Mouse (Mus musculus): Measurements from ENCODE around the gene Plpp1. TPM values are rescaled to one million over a fixed set of nuclear protein-coding genes. Genes with fewer than 3 reads are reported as not detected.
A peak's percentile ranks its signal among the peaks of the same experiment; 100 is the strongest.

Plpp1 gene
- polyA plus RNA-seq, 1 experiment from 2014 or later = 94.8 TPM

GRCm38 (mm10) chr13:112805529-112805928 is 4.9 kb downstream of the Plpp1 start:
- no peak overlapping the region for H3K4me2 ChIP-seq
- peaks cover 20% of the 10 kb centered on the region for H3K36me3 ChIP-seq
- WGBS = 96% methylated on average over 3 of the region's 3 CpGs
- no peak overlapping the region for H3K4me3 ChIP-seq (replicated peaks)
- no peak for ATAC-seq (replicated peaks; ENCODE audit: low FRiP score)
- H3K9ac ChIP-seq = no peak overlapping the region
- no peak overlapping the region for H3K27ac ChIP-seq
- no peaks in the 10 kb centered on the region for H3K9me3 ChIP-seq (replicated peaks)
- peaks cover 15% of the 10 kb centered on the region for H3K4me1 ChIP-seq
- H3K27me3 ChIP-seq = no peaks in the 10 kb centered on the region

GRCm38 (mm10) chr13:112807936-112808667 is 7.5 kb downstream of the Plpp1 start:
- no peaks in the 10 kb centered on the region for H3K9me3 ChIP-seq (replicated peaks)

GRCm38 (mm10) chr13:112809504-112810247 is 9.1 kb downstream of the Plpp1 start:
- Histone ChIP-seq H3K4me2 (no peak overlapping the region), H3K4me3 (replicated peaks) (no peak overlapping the region), H3K9me3 (replicated peaks) (no peaks in the 10 kb centered on the region), H3K4me1 (peaks cover 25% of the 10 kb centered on the region), H3K27me3 (no peaks in the 10 kb centered on the region), H3K27ac (peak overlapping the region; percentile 14; the same call in 1 of the 2 replicates), H3K9ac (no peak overlapping the region), H3K36me3 (peaks cover 20% of the 10 kb centered on the region)
- 58% methylated on average over 7 of the region's 7 CpGs for WGBS
- ATAC-seq (replicated peaks; ENCODE audit: low FRiP score) = no peak

More at GRCm38 (mm10) chr13:112807936-112808667, 7.5 kb downstream of the Plpp1 start:
- no peaks in the 10 kb centered on the region for H3K27me3 ChIP-seq
- H3K4me3 ChIP-seq (replicated peaks) = no peak overlapping the region
- no peak overlapping the region for H3K27ac ChIP-seq
- H3K9ac ChIP-seq = no peak overlapping the region
- no peak for ATAC-seq (replicated peaks; ENCODE audit: low FRiP score)
- peaks cover 25% of the 10 kb centered on the region for H3K4me1 ChIP-seq
- H3K36me3 ChIP-seq = peaks cover 20% of the 10 kb centered on the region
- 84% methylated on average over 10 of the region's 10 CpGs for WGBS
- no peak overlapping the region for H3K4me2 ChIP-seq

GRCm38 (mm10) chr13:112810248-112810645 is 9.7 kb downstream of the Plpp1 start:
- Histone ChIP-seq H3K27ac (no peak overlapping the region), H3K9me3 (replicated peaks) (no peaks in the 10 kb centered on the region), H3K9ac (no peak overlapping the region), H3K4me3 (replicated peaks) (no peak overlapping the region), H3K36me3 (peaks cover 20% of the 10 kb centered on the region), H3K27me3 (no peaks in the 10 kb centered on the region), H3K4me2 (no peak overlapping the region), H3K4me1 (peaks cover 25% of the 10 kb centered on the region)
- ATAC-seq (replicated peaks; ENCODE audit: low FRiP score) = 0 out of 2 replicates have a peak, but pooled peaks have one; percentile 15
- WGBS = 45% methylated on average over 4 of the region's 4 CpGs

- Histone ChIP-seq H3K36me3 (peaks cover 17% of the 10 kb centered on the region), H3K27ac (no peak overlapping the region), H3K4me3 (replicated peaks) (no peak overlapping the region), H3K27me3 (no peaks in the 10 kb centered on the region), H3K4me1 (peaks cover 25% of the 10 kb centered on the region), H3K9ac (no peak overlapping the region), H3K4me2 (no peak overlapping the region), H3K9me3 (replicated peaks) (no peaks in the 10 kb centered on the region)
- ATAC-seq (replicated peaks; ENCODE audit: low FRiP score) = no peak
- 45% methylated on average over 9 of the region's 9 CpGs for WGBS
Measured at GRCm38 (mm10) chr13:112810751-112811150, 10.2 kb downstream of the Plpp1 start.

GRCm38 (mm10) chr13:112811708-112812403 is 11.3 kb downstream of the Plpp1 start:
- Histone ChIP-seq H3K4me2 (no peak overlapping the region), H3K4me3 (replicated peaks) (no peak overlapping the region), H3K27ac (no peak overlapping the region), H3K9ac (no peak overlapping the region), H3K36me3 (peaks cover 6% of the 10 kb centered on the region; the same call in 1 of the 2 replicates), H3K4me1 (peaks cover 25% of the 10 kb centered on the region), H3K9me3 (replicated peaks) (no peaks in the 10 kb centered on the region), H3K27me3 (no peaks in the 10 kb centered on the region)
- ATAC-seq (replicated peaks; ENCODE audit: low FRiP score) = no peak
- WGBS = 80% methylated on average over 8 of the region's 8 CpGs

GRCm38 (mm10) chr13:112815996-112816395 is 15.4 kb downstream of the Plpp1 start:
- WGBS = 92% methylated on average over 3 of the region's 3 CpGs
- no peak for ATAC-seq (replicated peaks; ENCODE audit: low FRiP score)
- Histone ChIP-seq H3K9ac (no peak overlapping the region), H3K9me3 (replicated peaks) (no peaks in the 10 kb centered on the region), H3K36me3 (no peaks in the 10 kb centered on the region), H3K4me1 (peaks cover 9% of the 10 kb centered on the region), H3K4me2 (no peak overlapping the region), H3K27ac (no peak overlapping the region), H3K27me3 (no peaks in the 10 kb centered on the region), H3K4me3 (replicated peaks) (no peak overlapping the region)

- 81% methylated on average over 3 of the region's 3 CpGs for WGBS
Measured at GRCm38 (mm10) chr13:112818125-112818524, 17.5 kb downstream of the Plpp1 start.

GRCm38 (mm10) chr13:112822413-112822812 is 21.8 kb downstream of the Plpp1 start:
- 72% methylated on average over 3 of the region's 3 CpGs for WGBS
- Histone ChIP-seq H3K4me2 (no peak overlapping the region), H3K4me1 (peaks cover 3% of the 10 kb centered on the region; the same call in 1 of the 2 replicates), H3K36me3 (no peaks in the 10 kb centered on the region), H3K4me3 (replicated peaks) (no peak overlapping the region), H3K9me3 (replicated peaks) (no peaks in the 10 kb centered on the region), H3K27ac (no peak overlapping the region), H3K27me3 (no peaks in the 10 kb centered on the region), H3K9ac (no peak overlapping the region)
- ATAC-seq (replicated peaks; ENCODE audit: low FRiP score) = peak; percentile 60; the same call in 1 of the 2 replicates

More at GRCm38 (mm10) chr13:112818125-112818524, 17.5 kb downstream of the Plpp1 start:
- H3K4me3 ChIP-seq (replicated peaks) = no peak overlapping the region
- H3K9ac ChIP-seq = no peak overlapping the region
- no peak overlapping the region for H3K4me2 ChIP-seq
- H3K36me3 ChIP-seq = no peaks in the 10 kb centered on the region
- no peak for ATAC-seq (replicated peaks; ENCODE audit: low FRiP score)
- no peaks in the 10 kb centered on the region for H3K4me1 ChIP-seq
- H3K9me3 ChIP-seq (replicated peaks) = no peaks in the 10 kb centered on the region
- H3K27ac ChIP-seq = no peak overlapping the region
- H3K27me3 ChIP-seq = no peaks in the 10 kb centered on the region

- H3K36me3 ChIP-seq = no peaks in the 10 kb centered on the region
- H3K9me3 ChIP-seq (replicated peaks) = no peaks in the 10 kb centered on the region
- H3K4me2 ChIP-seq = no peak overlapping the region
- H3K27me3 ChIP-seq = no peaks in the 10 kb centered on the region
- 80% methylated on average over 6 of the region's 6 CpGs for WGBS
- H3K9ac ChIP-seq = no peak overlapping the region
- H3K27ac ChIP-seq = no peak overlapping the region
- peaks cover 3% of the 10 kb centered on the region; the same call in 1 of the 2 replicates for H3K4me1 ChIP-seq
- no peak overlapping the region for H3K4me3 ChIP-seq (replicated peaks)
- ATAC-seq (replicated peaks; ENCODE audit: low FRiP score) = no peak
Measured at GRCm38 (mm10) chr13:112823236-112823910, 22.8 kb downstream of the Plpp1 start.

- H3K4me2 ChIP-seq = no peak overlapping the region
- H3K4me3 ChIP-seq (replicated peaks) = no peak overlapping the region
- no peaks in the 10 kb centered on the region for H3K27me3 ChIP-seq
- ATAC-seq (replicated peaks; ENCODE audit: low FRiP score) = no peak
- H3K27ac ChIP-seq = no peak overlapping the region
- WGBS = 76% methylated on average over 8 of the region's 8 CpGs
- peaks cover 3% of the 10 kb centered on the region; the same call in 1 of the 2 replicates for H3K4me1 ChIP-seq
- no peaks in the 10 kb centered on the region for H3K36me3 ChIP-seq
- no peaks in the 10 kb centered on the region for H3K9me3 ChIP-seq (replicated peaks)
- no peak overlapping the region for H3K9ac ChIP-seq
Measured at GRCm38 (mm10) chr13:112823911-112824648, 23.5 kb downstream of the Plpp1 start.
